Mouse (Mus musculus): ENCODE results near the gene Minos1. TPM values are rescaled to one million over a fixed set of nuclear protein-coding genes. Genes with fewer than 3 reads are reported as not detected.
A peak's percentile ranks its signal among the peaks of the same experiment; 100 is the strongest.

Minos1 gene
- total RNA-seq, 2 experiments from 2014 or later, result 186 to 223 TPM

GRCm38 (mm10) chr4:139101546-139101945, 29.4 kb downstream of the Minos1 start:
- no peak for DNase-seq (ENCODE audit: extremely low spot score in 1 of 2, low spot score in 1 of 2)

- no peak for DNase-seq (ENCODE audit: extremely low spot score in 1 of 2, low spot score in 1 of 2)
These were observed 30.6 kb downstream of the Minos1 start for GRCm38 (mm10) chr4:139100326-139100725.

GRCm38 (mm10) chr4:139096201-139096600, 34.7 kb downstream of the Minos1 start:
- DNase-seq (ENCODE audit: extremely low spot score in 1 of 2, low spot score in 1 of 2), result no peak

GRCm38 (mm10) chr4:139095406-139095805, 35.5 kb downstream of the Minos1 start:
- no peak for DNase-seq (ENCODE audit: extremely low spot score in 1 of 2, low spot score in 1 of 2)

- DNase-seq (ENCODE audit: extremely low spot score in 1 of 2, low spot score in 1 of 2), result no peak
These were observed 37.8 kb downstream of the Minos1 start for GRCm38 (mm10) chr4:139093196-139093530.

GRCm38 (mm10) chr4:139092356-139093195, 38.3 kb downstream of the Minos1 start, which contains the start of gene Nbl1:
Gene Nbl1 (minus strand): TSS chr4:139092993.
- DNase-seq (ENCODE audit: extremely low spot score in 1 of 2, low spot score in 1 of 2), result no peak

- DNase-seq (ENCODE audit: extremely low spot score in 1 of 2, low spot score in 1 of 2), result no peak
These were observed 39.2 kb downstream of the Minos1 start for GRCm38 (mm10) chr4:139091478-139092355.

GRCm38 (mm10) chr4:139091066-139091465, 39.8 kb downstream of the Minos1 start:
- no peak for DNase-seq (ENCODE audit: extremely low spot score in 1 of 2, low spot score in 1 of 2)

GRCm38 (mm10) chr4:139090303-139090940, 40.5 kb downstream of the Minos1 start:
- DNase-seq (ENCODE audit: extremely low spot score in 1 of 2, low spot score in 1 of 2), result no peak

- DNase-seq (ENCODE audit: extremely low spot score in 1 of 2, low spot score in 1 of 2), result no peak
These were observed 41.8 kb downstream of the Minos1 start for GRCm38 (mm10) chr4:139088982-139089671.

- DNase-seq (ENCODE audit: extremely low spot score in 1 of 2, low spot score in 1 of 2), result no peak
These were observed 43.9 kb downstream of the Minos1 start for GRCm38 (mm10) chr4:139086984-139087383.

GRCm38 (mm10) chr4:139086037-139086436, 44.9 kb downstream of the Minos1 start:
- DNase-seq (ENCODE audit: extremely low spot score in 1 of 2, low spot score in 1 of 2), result peak; percentile 81 to 98

GRCm38 (mm10) chr4:139085337-139085736, 45.6 kb downstream of the Minos1 start:
- no peak for DNase-seq (ENCODE audit: extremely low spot score in 1 of 2, low spot score in 1 of 2)

GRCm38 (mm10) chr4:139082790-139083564, 47.9 kb downstream of the Minos1 start:
- DNase-seq (ENCODE audit: extremely low spot score in 1 of 2, low spot score in 1 of 2), result no peak

GRCm38 (mm10) chr4:139081270-139081931, 49.5 kb downstream of the Minos1 start:
- peak in 1 of 2 experiments; percentile 37 for DNase-seq (ENCODE audit: extremely low spot score in 1 of 2, low spot score in 1 of 2)

GRCm38 (mm10) chr4:139080259-139080658, 50.7 kb downstream of the Minos1 start:
- DNase-seq (ENCODE audit: extremely low spot score in 1 of 2, low spot score in 1 of 2), result no peak

- no peak for DNase-seq (ENCODE audit: extremely low spot score in 1 of 2, low spot score in 1 of 2)
These were observed 51.5 kb downstream of the Minos1 start for GRCm38 (mm10) chr4:139079439-139079838.

GRCm38 (mm10) chr4:139078726-139079125, 52.2 kb downstream of the Minos1 start:
- DNase-seq (ENCODE audit: extremely low spot score in 1 of 2, low spot score in 1 of 2), result no peak

GRCm38 (mm10) chr4:139078313-139078712, 52.6 kb downstream of the Minos1 start:
- no peak for DNase-seq (ENCODE audit: extremely low spot score in 1 of 2, low spot score in 1 of 2)
